Mouse (Mus musculus) liver, postnatal 0 days (tissue): ENCODE results near the gene Mrps14. TPM values are rescaled to one million over a fixed set of nuclear protein-coding genes. Genes with fewer than 3 reads are reported as not detected.

Experiments used
- ATAC-seq: fragments of 200-750 bp; cut with Nextera tagmentation; 2 replicates; pipeline ENCODE4 v1.8.0; 2017; ENCODE audit warnings: mild to moderate bottlenecking, moderate library complexity
- DNase-seq: peaks from one replicate; pipeline ENCODE4 v3.0.0-alpha.2; 2016
- H3K27ac ChIP-seq: fragments of 300-500 bp; sonication (generic); 2 replicates; pipeline ENCODE4 v1.5.1; 2014; ENCODE audit warnings: antibody characterized with exemption, moderate library complexity, mild to moderate bottlenecking, low read depth
- H3K27me3 ChIP-seq: fragments of 300-500 bp; sonication (generic); 2 replicates; pipeline ENCODE4 v1.6.1; 2014; ENCODE audit warnings: low read length, control low read depth, mixed read lengths; ENCODE audit not compliant: insufficient read depth
- H3K36me3 ChIP-seq: fragments of 300-500 bp; sonication (generic); replicated peaks from 2 replicates; pipeline ENCODE4 v1.6.1; 2014; ENCODE audit warnings: mild to moderate bottlenecking, control low read depth, low read length, moderate library complexity, mixed read lengths; ENCODE audit not compliant: insufficient read depth
- H3K4me1 ChIP-seq: fragments of 300-500 bp; sonication (generic); 2 replicates; pipeline ENCODE4 v1.6.1; 2014; ENCODE audit warnings: antibody characterized with exemption, mild to moderate bottlenecking, control low read depth; ENCODE audit not compliant: insufficient read depth
- H3K4me2 ChIP-seq: fragments of 300-500 bp; sonication (generic); 2 replicates; pipeline ENCODE4 v1.6.1; 2014; ENCODE audit warnings: low read depth, mild to moderate bottlenecking, low read length, moderate library complexity, mixed read lengths
- H3K4me3 ChIP-seq: fragments of 300-500 bp; sonication (generic); 2 replicates; pipeline ENCODE4 v1.5.1; 2014; ENCODE audit warnings: low read depth, low read length
- H3K9ac ChIP-seq: fragments of 300-500 bp; sonication (generic); replicated peaks from 2 replicates; pipeline ENCODE4 v1.6.1; 2014; ENCODE audit warnings: mild to moderate bottlenecking, moderate library complexity
- H3K9me3 ChIP-seq: fragments of 300-500 bp; sonication (generic); 2 replicates; pipeline ENCODE4 v1.6.1; 2016; ENCODE audit warnings: mild to moderate bottlenecking, control low read depth, low read length, mixed read lengths
- CTCF ChIP-seq: sonication (generic); IDR thresholded peaks from 2 replicates; pipeline ENCODE4 v1.5.1; 2016; ENCODE audit warnings: antibody characterized with exemption, low read depth
- EP300 ChIP-seq: IDR thresholded peaks from 2 replicates; pipeline ENCODE4 v1.6.1; 2016; ENCODE audit warnings: antibody characterized with exemption, low read depth, mild to moderate bottlenecking
- WGBS: fragments of 180-500 bp; shearing (Covaris S2); extraction: QIAGEN DNeasy Blood & Tissue Kit; methylation state at CpG from one replicate; pipeline ENCODE4 v1.1.7; 2014; ENCODE audit not compliant: insufficient replicate concordance; 5-methylcytosine and 5-hydroxymethylcytosine counted together
- polyA plus RNA-seq: library from polyadenylated mRNA; unstranded; fragments of >200 nt; fragmentation: Nextera tagmentation; extraction: Ambion mirVana; gene quantifications from 2 replicates; pipeline ENCODE4 v1.2.1, GENCODE M21; 2015

The Mrps14 gene
- polyA plus RNA-seq, 1 experiment from 2014 or later, result 167 TPM

- DNase-seq (no peak), ATAC-seq (no peak)
- Histone ChIP-seq H3K4me2 (no peak overlapping the region), H3K9ac (no peak overlapping the region), H3K36me3 (peaks cover 32% of the 10 kb centered on the region), H3K9me3 (no peaks in the 10 kb centered on the region), H3K27ac (no peak overlapping the region), H3K27me3 (no peaks in the 10 kb centered on the region), H3K4me1 (peaks cover 11% of the 10 kb centered on the region), H3K4me3 (no peak overlapping the region)
- no peak for TF ChIP-seq CTCF
- 64% methylated on average over 2 of the region's 2 CpGs for WGBS
Measured at GRCm38 (mm10) chr1:160209844-160210243, 14.8 kb downstream of the Mrps14 start.

GRCm38 (mm10) chr1:160210566-160210965 is 15.6 kb downstream of the Mrps14 start:
- 42% methylated on average over 3 of the region's 3 CpGs for WGBS
- no peak overlapping the region for H3K27ac ChIP-seq
- H3K4me3 ChIP-seq, result peak overlapping the region; percentile 92

GRCm38 (mm10) chr1:160211597-160212122 is 16.6 kb downstream of the Mrps14 start:
- peak overlapping the region; percentile 84 for H3K9ac ChIP-seq
- no peaks in the 10 kb centered on the region for H3K27me3 ChIP-seq
- TF ChIP-seq EP300 (no peak), CTCF (no peak)
- DNase-seq (no peak), ATAC-seq (no peak)
- peak overlapping the region; percentile 77 for H3K4me2 ChIP-seq
- H3K4me3 ChIP-seq, result peak overlapping the region; percentile 92
- H3K9me3 ChIP-seq, result no peaks in the 10 kb centered on the region
- H3K4me1 ChIP-seq, result peaks cover 11% of the 10 kb centered on the region
- peak overlapping the region; percentile 97 for H3K27ac ChIP-seq
- under 1% methylated on average over 8 of the region's 8 CpGs for WGBS
- H3K36me3 ChIP-seq, result peaks cover 15% of the 10 kb centered on the region

More at GRCm38 (mm10) chr1:160210566-160210965, 15.6 kb downstream of the Mrps14 start:
- H3K9me3 ChIP-seq, result no peaks in the 10 kb centered on the region
- H3K4me1 ChIP-seq, result peaks cover 11% of the 10 kb centered on the region
- H3K9ac ChIP-seq, result no peak overlapping the region
- ATAC-seq, result no peak
- no peaks in the 10 kb centered on the region for H3K27me3 ChIP-seq
- peaks cover 26% of the 10 kb centered on the region for H3K36me3 ChIP-seq
- TF ChIP-seq EP300 (no peak), CTCF (no peak)
- peak overlapping the region; percentile 77 for H3K4me2 ChIP-seq
- DNase-seq, result no peak

- ATAC-seq (peak; percentile 34), DNase-seq (no peak)
- Histone ChIP-seq H3K27me3 (no peaks in the 10 kb centered on the region), H3K4me2 (peak overlapping the region; percentile 77), H3K4me3 (peak overlapping the region; percentile 92), H3K9me3 (no peaks in the 10 kb centered on the region), H3K4me1 (peaks cover 11% of the 10 kb centered on the region), H3K9ac (peak overlapping the region; percentile 84), H3K27ac (peak overlapping the region; percentile 97), H3K36me3 (peaks cover 9% of the 10 kb centered on the region)
- TF ChIP-seq EP300, result no peak
- no peak for TF ChIP-seq CTCF
- WGBS, result under 1% methylated on average over 45 of the region's 45 CpGs
Measured at GRCm38 (mm10) chr1:160212123-160212691, 17.2 kb downstream of the Mrps14 start.

- ATAC-seq (peak; percentile 96), DNase-seq (peak; percentile 100)
- Histone ChIP-seq H3K9ac (peak within 1 kb of the TSS; percentile 84), H3K4me2 (peak within 1 kb of the TSS; percentile 80), H3K27ac (peak within 1 kb of the TSS; percentile 97), H3K36me3 (0 out of 2 replicates have a peak, but pooled peaks cover 3% of the 10 kb centered on the region), H3K4me1 (peaks cover 11% of the 10 kb centered on the region), H3K9me3 (no peaks in the 10 kb centered on the region), H3K27me3 (no peaks in the 10 kb centered on the region), H3K4me3 (peak within 1 kb of the TSS; percentile 92)
- TF ChIP-seq EP300 (peak; percentile 85), CTCF (peak; percentile 95)
- under 1% methylated on average over 76 of the region's 76 CpGs for WGBS
Measured at GRCm38 (mm10) chr1:160212703-160213669, 18.0 kb downstream of the Mrps14 start, which contains the start of gene Cacybp. Gene Cacybp, minus strand, starts transcription at chr1:160212875.

GRCm38 (mm10) chr1:160214171-160214570 is 19.2 kb downstream of the Mrps14 start:
- no peak for TF ChIP-seq EP300
- TF ChIP-seq CTCF, result no peak

More at GRCm38 (mm10) chr1:160214171-160214570, 19.2 kb downstream of the Mrps14 start:
- Histone ChIP-seq H3K36me3 (no peaks in the 10 kb centered on the region), H3K4me3 (peak overlapping the region; percentile 92; the same call in 1 of the 2 replicates), H3K9me3 (no peaks in the 10 kb centered on the region), H3K9ac (no peak overlapping the region; the same call in 1 of the 2 replicates), H3K4me2 (peak overlapping the region; percentile 80), H3K27me3 (no peaks in the 10 kb centered on the region), H3K27ac (no peak overlapping the region), H3K4me1 (peaks cover 11% of the 10 kb centered on the region)
- DNase-seq, result no peak
- 89% methylated on average over 7 of the region's 7 CpGs for WGBS
- no peak for ATAC-seq
